ENCODE assay signal across 9 mouse cellular contexts in the genomic region with DNA sequence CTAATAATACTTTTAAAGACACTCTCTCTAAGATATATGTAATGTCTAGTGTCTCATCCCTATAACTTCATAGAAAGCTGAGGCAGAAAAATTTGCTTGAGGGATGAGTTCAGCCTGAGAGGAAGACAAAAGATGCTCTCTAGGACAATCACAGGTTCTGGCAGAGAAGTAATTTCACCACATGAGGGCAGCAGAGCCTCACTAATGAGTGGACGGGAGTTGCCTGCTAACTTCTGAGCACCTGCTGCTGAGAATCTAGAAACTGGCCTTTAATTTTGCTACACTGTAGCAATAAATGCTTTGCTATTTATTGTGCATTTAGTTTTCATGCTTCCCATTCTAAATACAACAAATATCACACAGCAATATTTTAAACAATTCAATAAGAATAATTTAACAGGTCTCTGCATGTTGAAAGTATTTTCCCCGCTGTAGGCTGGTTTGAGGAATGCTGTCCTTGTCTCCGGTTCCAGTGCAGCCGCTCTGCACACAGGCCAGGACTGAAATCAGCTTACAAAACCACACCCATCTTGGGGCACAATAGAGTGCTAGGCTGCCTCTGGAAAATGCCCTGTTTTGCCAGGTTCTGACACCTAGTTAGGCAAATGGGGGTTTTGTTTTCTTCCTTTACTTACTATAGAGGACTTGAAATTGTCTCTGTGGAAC. TPM values are rescaled to one million over a fixed set of nuclear protein-coding genes. Genes with fewer than 3 reads are reported as not detected.
DNase-seq lines count a peak whose midpoint lies in the region; ATAC-seq and TF ChIP-seq lines count a peak whose summit lies in the region.
"Had no signal": no experiment of that assay in that cellular context is flagged by ENCODE, and none has a peak within 500 bp of the region (broad histone marks: within the 10 kb centered on the region; RNA-seq: fewer than 3 reads in every experiment).

No protein-coding gene starts in this region.

- no peaks in the 10 kb centered on the region for H3K9me3 ChIP-seq in hindbrain, embryonic 10.5 days
- H3K9me3 ChIP-seq in hindbrain, embryonic 16.5 days (ENCODE audit: control insufficient read depth, low read length), result no peaks in the 10 kb centered on the region
- H3K9me3 ChIP-seq in midbrain, postnatal 0 days (ENCODE audit: low read length), result no peaks in the 10 kb centered on the region
- H3K9me3 ChIP-seq: embryonic facial prominence, embryonic 13.5 days had no signal

- H3K4me2 ChIP-seq in hindbrain, embryonic 16.5 days (ENCODE audit: low read length), result no peak overlapping the region
- H3K4me2 ChIP-seq in midbrain, postnatal 0 days (ENCODE audit: low read depth, low read length, poor library complexity, severe bottlenecking), result no peak overlapping the region
- H3K4me2 ChIP-seq: embryonic facial prominence, embryonic 13.5 days had no signal

- ATAC-seq in hindbrain, embryonic 16.5 days, result no peak
- ATAC-seq in midbrain, postnatal 0 days (ENCODE audit: low FRiP score), result no peak

- no peaks in the 10 kb centered on the region for H3K36me3 ChIP-seq in hindbrain, embryonic 10.5 days
- H3K36me3 ChIP-seq in hindbrain, embryonic 16.5 days (ENCODE audit: control insufficient read depth, insufficient read depth, low read length), result no peaks in the 10 kb centered on the region
- no peaks in the 10 kb centered on the region for H3K36me3 ChIP-seq in midbrain, postnatal 0 days (ENCODE audit: insufficient read depth, low read length)
- H3K36me3 ChIP-seq: embryonic facial prominence, embryonic 13.5 days had no signal

- peak; percentile 78 for DNase-seq in hindbrain, embryonic 10.5 days (ENCODE audit: low spot score)
- DNase-seq in MEL-GATA-1-ER (ENCODE audit: extremely low read depth, low read depth), result peak; percentile 42
- peak; percentile 81 for DNase-seq in cerebellum, adult 8-10 months
- peak; percentile 40 for DNase-seq in gastrocnemius, postnatal 25 days
- peak; percentile 62 to 68 for DNase-seq in layer of hippocampus, postnatal 36 days
- peak; percentile 91 for DNase-seq in midbrain, postnatal 0 days (ENCODE audit: low spot score)
- DNase-seq in testis, postnatal 14 days (ENCODE audit: low spot score), result peak; percentile 63

- 0 out of 2 replicates have a peak, but pooled peaks cover 3% of the 10 kb centered on the region for H3K4me1 ChIP-seq in hindbrain, embryonic 10.5 days (replicated peaks)
- no peaks in the 10 kb centered on the region for H3K4me1 ChIP-seq in hindbrain, embryonic 16.5 days (ENCODE audit: control insufficient read depth, insufficient read depth, low read depth, low read length)
- H3K4me1 ChIP-seq in midbrain, postnatal 0 days (ENCODE audit: insufficient read depth, low read length), result no peaks in the 10 kb centered on the region
- H3K4me1 ChIP-seq: embryonic facial prominence, embryonic 13.5 days had no signal

- peak; percentile 93 for TF ChIP-seq CTCF in midbrain, postnatal 0 days (IDR thresholded peaks at IDR 0.05)

- WGBS in hindbrain, embryonic 10.5 days, result 43% methylated on average over 4 of the region's 4 CpGs
- WGBS in hindbrain, embryonic 16.5 days, result 40% methylated on average over 4 of the region's 4 CpGs
- WGBS in midbrain, postnatal 0 days, result 26% methylated on average over 4 of the region's 4 CpGs

- H3K4me3 ChIP-seq in hindbrain, embryonic 10.5 days, result no peak overlapping the region
- H3K4me3 ChIP-seq in hindbrain, embryonic 16.5 days (ENCODE audit: low read length), result no peak overlapping the region
- no peak overlapping the region for H3K4me3 ChIP-seq in midbrain, postnatal 0 days (ENCODE audit: low read depth, low read length)
- H3K4me3 ChIP-seq: embryonic facial prominence, embryonic 13.5 days had no signal

- H3K27me3 ChIP-seq in hindbrain, embryonic 10.5 days (ENCODE audit: insufficient read depth, poor library complexity, severe bottlenecking), result 0 out of 2 replicates have a peak, but pooled peaks cover 3% of the 10 kb centered on the region
- H3K27me3 ChIP-seq in hindbrain, embryonic 16.5 days (replicated peaks; ENCODE audit: control insufficient read depth, insufficient read depth, low read length), result no peaks in the 10 kb centered on the region
- no peaks in the 10 kb centered on the region for H3K27me3 ChIP-seq in midbrain, postnatal 0 days (ENCODE audit: insufficient read depth, low read length)
- H3K27me3 ChIP-seq: embryonic facial prominence, embryonic 13.5 days had no signal

- H3K9ac ChIP-seq in hindbrain, embryonic 16.5 days (ENCODE audit: low read depth, low read length), result no peak overlapping the region
- H3K9ac ChIP-seq in midbrain, postnatal 0 days (replicated peaks; ENCODE audit: low read length, poor library complexity, severe bottlenecking), result no peak overlapping the region
- H3K9ac ChIP-seq: embryonic facial prominence, embryonic 13.5 days had no signal

- H3K27ac ChIP-seq in hindbrain, embryonic 10.5 days, result no peak overlapping the region
- no peak overlapping the region for H3K27ac ChIP-seq in hindbrain, embryonic 16.5 days (ENCODE audit: low read depth, low read length)
- no peak overlapping the region for H3K27ac ChIP-seq in midbrain, postnatal 0 days (ENCODE audit: low read depth, low read length)
- H3K27ac ChIP-seq: embryonic facial prominence, embryonic 13.5 days had no signal

RNA-seq across cellular contexts. Expression of gene Spesp1, which starts 5.1 kb away (rescaled TPM):
- not detected in 2 replicates for polyA plus RNA-seq in hindbrain, embryonic 10.5 days (2016; fragmentation: Nextera tagmentation; extraction: Ambion mirVana)
- not detected in 2 replicates for polyA plus RNA-seq in hindbrain, embryonic 16.5 days (2015; fragmentation: Nextera tagmentation; extraction: Ambion mirVana)
- not detected for total RNA-seq in gastrocnemius, postnatal 25 days (2021)
- total RNA-seq in layer of hippocampus, postnatal 36 days (2021), result under 1 TPM; 0.30 to 0.35 TPM
- total RNA-seq in midbrain, postnatal 0 days (2014; rRNA removed), result not detected in 2 replicates
- not detected in 2 replicates for polyA plus RNA-seq in midbrain, postnatal 0 days (2015; fragmentation: Nextera tagmentation; extraction: Ambion mirVana)
- polyA plus RNA-seq: embryonic facial prominence, embryonic 13.5 days had no signal

RNA-seq across cellular contexts. Expression of gene Anp32a, which starts 54.0 kb away (rescaled TPM):
- polyA plus RNA-seq in hindbrain, embryonic 10.5 days (2016; fragmentation: Nextera tagmentation; extraction: Ambion mirVana), result 211 and 251 TPM in 2 replicates
- 115 and 156 TPM in 2 replicates for polyA plus RNA-seq in hindbrain, embryonic 16.5 days (2015; fragmentation: Nextera tagmentation; extraction: Ambion mirVana)
- 10 to 100 TPM; 59.4 to 67.3 TPM for total RNA-seq in gastrocnemius, postnatal 25 days (2021)
- 100 to 1,000 TPM; 334 to 351 TPM for total RNA-seq in layer of hippocampus, postnatal 36 days (2021)
- total RNA-seq in midbrain, postnatal 0 days (2014; rRNA removed), result 88.8 and 114 TPM in 2 replicates
- polyA plus RNA-seq in midbrain, postnatal 0 days (2015; fragmentation: Nextera tagmentation; extraction: Ambion mirVana), result 60.5 and 76.2 TPM in 2 replicates

Comparison
In these comparisons a context has a peak if more than half of its experiments do, and no peak if none do; other contexts are left out.
1. DNase-seq: peak in every context shown above with its lines; median percentile 91 in midbrain, postnatal 0 days; 81 in cerebellum, adult 8-10 months; 78 in hindbrain, embryonic 10.5 days; 65 in layer of hippocampus, postnatal 36 days; 63 in testis, postnatal 14 days; 42 in MEL-GATA-1-ER; 40 in gastrocnemius, postnatal 25 days.